Mouse (Mus musculus) MEL (cell line): ENCODE results near the gene Rnase13. TPM values are rescaled to one million over a fixed set of nuclear protein-coding genes. Genes with fewer than 3 reads are reported as not detected.

ENCODE experiments used
- DNase-seq: peaks from one replicate; pipeline ENCODE4 v3.0.0; 2011; ENCODE audit warnings: low read depth, low spot score
- H3K27ac ChIP-seq: 2 replicates; pipeline ENCODE4 v1.5.1; 2012; ENCODE audit warnings: low read depth, mild to moderate bottlenecking, control low read depth, low read length, moderate library complexity; ENCODE audit not compliant: control insufficient read depth
- H3K27me3 ChIP-seq, 2 experiments: fragments of 150-350 bp in 1 of 2; sonication (generic) in 1 of 2; 2 replicates each; pipeline ENCODE4 v1.6.1; 2012; ENCODE audit warnings: low read length in 2 of 2, mild to moderate bottlenecking in 2 of 2, improper control_type of control experiment in 1 of 2, moderate library complexity in 1 of 2; ENCODE audit not compliant: insufficient read depth in 2 of 2, control insufficient read depth in 1 of 2
- H3K36me3 ChIP-seq, 2 experiments: 2 replicates each; pipeline ENCODE4 v1.6.1; 2012 to 2014; ENCODE audit warnings: low read length in 2 of 2, improper control_type of control experiment in 1 of 2, inconsistent platforms in 1 of 2, mild to moderate bottlenecking in 1 of 2; ENCODE audit not compliant: insufficient read depth in 2 of 2, control insufficient read depth in 1 of 2
- H3K4me1 ChIP-seq, 2 experiments: fragments of 150-350 bp in 1 of 2; sonication (generic) in 1 of 2; 2 replicates each; pipeline ENCODE4 v1.6.1; 2012; ENCODE audit warnings: low read length in 2 of 2, improper control_type of control experiment in 1 of 2, mild to moderate bottlenecking in 1 of 2; ENCODE audit not compliant: insufficient read depth in 2 of 2, control insufficient read depth in 1 of 2
- H3K4me3 ChIP-seq, 2 experiments: fragments of 150-350 bp in 1 of 2; sonication (generic) in 1 of 2; 2 replicates each; pipeline ENCODE4 v1.5.1; 2012; ENCODE audit warnings: low read depth in 2 of 2, low read length in 2 of 2, mild to moderate bottlenecking in 2 of 2, moderate library complexity in 2 of 2, control low read depth in 1 of 2, improper control_type of control experiment in 1 of 2; ENCODE audit not compliant: control insufficient read depth in 1 of 2, insufficient read depth in 1 of 2
- H3K79me2 ChIP-seq: 2 replicates; pipeline ENCODE4 v1.6.1; 2012; ENCODE audit warnings: mild to moderate bottlenecking, low read length, moderate library complexity; ENCODE audit not compliant: control insufficient read depth, poor library complexity, insufficient read depth
- H3K9ac ChIP-seq: 2 replicates; pipeline ENCODE4 v1.6.1; 2012; ENCODE audit warnings: low read depth, mild to moderate bottlenecking, control low read depth, low read length, moderate library complexity; ENCODE audit not compliant: control insufficient read depth, poor library complexity, severe bottlenecking
- H3K9me3 ChIP-seq: fragments of 150-350 bp; sonication (generic); replicated peaks from 2 replicates; pipeline ENCODE4 v1.6.1; 2012; ENCODE audit warnings: mild to moderate bottlenecking, low read length, improper control_type of control experiment, moderate library complexity; ENCODE audit not compliant: insufficient read depth
- BHLHE40 ChIP-seq: IDR thresholded peaks from 2 replicates; pipeline ENCODE4 v1.6.1; 2012; ENCODE audit warnings: low read depth, mild to moderate bottlenecking, inconsistent platforms, low read length, improper control_type of control experiment, borderline replicate concordance
- E2F4 ChIP-seq: IDR thresholded peaks from 2 replicates; pipeline ENCODE4 v1.6.1; 2011; ENCODE audit warnings: low read depth, low read length, improper control_type of control experiment, borderline replicate concordance
- ELF1 ChIP-seq: IDR thresholded peaks from 2 replicates; pipeline ENCODE4 v1.6.1; 2014; ENCODE audit warnings: low read depth, mild to moderate bottlenecking, inconsistent platforms, low read length, improper control_type of control experiment, moderate library complexity
- ETS1 ChIP-seq: IDR thresholded peaks from 2 replicates; pipeline ENCODE4 v1.6.1; 2012; ENCODE audit warnings: low read depth, mild to moderate bottlenecking, inconsistent platforms, low read length, improper control_type of control experiment, moderate library complexity
- GATA1 ChIP-seq: IDR thresholded peaks from 2 replicates; pipeline ENCODE4 v1.6.1; 2011; ENCODE audit warnings: low read depth, low read length, improper control_type of control experiment
- KAT2A ChIP-seq: conservative IDR thresholded peaks from 2 replicates; pipeline ENCODE4 v1.6.1; 2012; ENCODE audit warnings: low read depth, low read length, improper control_type of control experiment, inconsistent platforms
- MAFK ChIP-seq: IDR thresholded peaks from 2 replicates; pipeline ENCODE4 v1.6.1; 2011; ENCODE audit warnings: low read depth, mild to moderate bottlenecking, low read length, improper control_type of control experiment, borderline replicate concordance
- MAX ChIP-seq: IDR thresholded peaks from 2 replicates; pipeline ENCODE4 v1.6.1; 2011; ENCODE audit warnings: low read length, improper control_type of control experiment
- MEF2A ChIP-seq: IDR thresholded peaks from 2 replicates; pipeline ENCODE4 v1.6.1; 2014; ENCODE audit warnings: low read depth, mild to moderate bottlenecking, inconsistent platforms, low read length, improper control_type of control experiment; ENCODE audit not compliant: poor library complexity, insufficient replicate concordance, severe bottlenecking; ENCODE audit errors: extremely low read depth
- MYC ChIP-seq: IDR thresholded peaks from 2 replicates; pipeline ENCODE4 v1.6.1; 2011; ENCODE audit warnings: low read depth, mild to moderate bottlenecking, low read length, improper control_type of control experiment, moderate library complexity
- NELFE ChIP-seq: IDR thresholded peaks from 2 replicates; pipeline ENCODE4 v1.6.1; 2011; ENCODE audit warnings: low read depth, low read length, improper control_type of control experiment
- POLR2A ChIP-seq, 2 experiments: IDR thresholded peaks; 2 replicates each; pipeline ENCODE4 v1.6.1; 2011 to 2012; ENCODE audit warnings: low read length in 2 of 2, mild to moderate bottlenecking in 2 of 2, control low read depth in 1 of 2, improper control_type of control experiment in 1 of 2, low read depth in 1 of 2, moderate library complexity in 1 of 2; ENCODE audit not compliant: control insufficient read depth in 1 of 2, insufficient read depth in 1 of 2, poor library complexity in 1 of 2
- POLR2AphosphoS2 ChIP-seq: IDR thresholded peaks from 2 replicates; pipeline ENCODE4 v1.6.1; 2011; ENCODE audit warnings: low read length, improper control_type of control experiment
- RCOR1 ChIP-seq: IDR thresholded peaks from 2 replicates; pipeline ENCODE4 v1.6.1; 2012; ENCODE audit warnings: low read depth, mild to moderate bottlenecking, inconsistent platforms, low read length, improper control_type of control experiment
- USF1 ChIP-seq: IDR thresholded peaks from 2 replicates; pipeline ENCODE4 v1.6.1; 2014; ENCODE audit warnings: low read depth, mild to moderate bottlenecking, inconsistent platforms, low read length, improper control_type of control experiment, moderate library complexity
- USF2 ChIP-seq, 2 experiments: IDR thresholded peaks; 2 replicates each; pipeline ENCODE4 v1.6.1; 2011 to 2012; ENCODE audit warnings: improper control_type of control experiment in 2 of 2, low read length in 2 of 2, borderline replicate concordance in 1 of 2, inconsistent platforms in 1 of 2, low read depth in 1 of 2, mild to moderate bottlenecking in 1 of 2; ENCODE audit not compliant: insufficient read depth in 1 of 2
- ZC3H11A ChIP-seq: IDR thresholded peaks from 2 replicates; pipeline ENCODE4 v1.6.1; 2012; ENCODE audit warnings: low read depth, mild to moderate bottlenecking, inconsistent platforms, low read length, improper control_type of control experiment
- ZMIZ1 ChIP-seq: IDR thresholded peaks from 2 replicates; pipeline ENCODE4 v1.6.1; 2012; ENCODE audit warnings: low read depth, mild to moderate bottlenecking, inconsistent platforms, low read length, improper control_type of control experiment, moderate library complexity
- ZNF384 ChIP-seq: IDR thresholded peaks from 2 replicates; pipeline ENCODE4 v1.6.1; 2012; ENCODE audit warnings: low read depth, mild to moderate bottlenecking, inconsistent platforms, low read length, improper control_type of control experiment
- polyA plus RNA-seq, 2 experiments: library from polyadenylated mRNA; stranded (reverse) in 1 of 2; unstranded in 1 of 2; fragments of >175 nt in 1 of 2; fragments of >200 nt in 1 of 2; gene quantifications; 2 replicates each; pipeline versions ENCODE4 v1.2.1 to v1.2.4; 2012; ENCODE audit warnings: low replicate concordance in 2 of 2, low read depth in 1 of 2; ENCODE audit not compliant: insufficient read length in 2 of 2, insufficient read depth in 1 of 2, missing spikeins in 1 of 2
- total RNA-seq: library from RNA; depleted of rRNA; stranded (reverse); fragments of 300-350 nt; gene quantifications from 2 replicates; pipeline ENCODE4 v1.2.3, GENCODE M21; 2012

Gene Rnase13
- total and polyA plus RNA-seq, 3 experiments, result not detected

DNA sequence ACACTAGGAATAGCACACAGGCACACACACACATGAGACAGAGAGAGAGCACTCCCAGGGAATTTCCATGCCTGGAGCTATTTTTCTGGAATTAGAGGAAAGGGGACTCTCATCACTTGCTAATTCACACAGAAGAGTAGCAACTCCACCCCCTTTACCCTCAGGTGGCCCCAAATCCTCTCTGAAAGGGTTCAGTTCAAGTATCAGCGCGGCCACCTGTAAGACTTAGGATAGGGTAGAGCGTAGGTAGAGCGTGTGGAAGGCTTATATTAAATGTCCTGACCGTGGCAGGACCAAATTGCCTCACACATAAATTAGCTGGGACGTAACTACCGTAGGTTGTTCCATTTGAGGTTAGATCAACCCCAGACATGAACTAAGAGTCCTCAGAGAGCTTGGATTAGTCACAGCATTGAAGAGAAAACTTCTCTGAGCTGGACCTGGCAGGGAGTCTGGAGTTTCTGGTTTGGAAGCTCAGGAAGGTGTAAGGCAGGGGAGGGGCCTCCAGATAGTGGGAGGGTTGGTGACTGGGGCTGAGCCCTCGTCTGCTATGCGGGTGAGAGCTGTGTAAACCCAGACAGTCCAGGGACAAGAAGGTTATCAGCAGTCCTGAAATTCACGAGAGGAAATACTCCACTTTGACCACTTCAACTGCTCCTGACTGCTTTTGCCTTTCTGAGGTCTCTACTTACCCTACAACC, 29.3 kb downstream of the Rnase13 start:
- H3K27me3 ChIP-seq, result no peaks in the 10 kb centered on the region
- no peak for DNase-seq
- TF ChIP-seq KAT2A, result no peak
- TF ChIP-seq ZNF384, result peak; percentile 42; the same call in 1 of the 2 replicates
- H3K9ac ChIP-seq, result no peak overlapping the region
- no peak overlapping the region for H3K4me3 ChIP-seq
- H3K27ac ChIP-seq, result no peak overlapping the region
- H3K79me2 ChIP-seq, result no peaks in the 10 kb centered on the region
- peaks cover 0 to 8% of the 10 kb centered on the region in 2 experiments; a peak in 2 of 4 replicates for H3K36me3 ChIP-seq
- H3K4me1 ChIP-seq, result peaks cover 3 to 17% of the 10 kb centered on the region in 2 experiments; a peak in 3 of 4 replicates
- H3K9me3 ChIP-seq, result no peaks in the 10 kb centered on the region

DNA sequence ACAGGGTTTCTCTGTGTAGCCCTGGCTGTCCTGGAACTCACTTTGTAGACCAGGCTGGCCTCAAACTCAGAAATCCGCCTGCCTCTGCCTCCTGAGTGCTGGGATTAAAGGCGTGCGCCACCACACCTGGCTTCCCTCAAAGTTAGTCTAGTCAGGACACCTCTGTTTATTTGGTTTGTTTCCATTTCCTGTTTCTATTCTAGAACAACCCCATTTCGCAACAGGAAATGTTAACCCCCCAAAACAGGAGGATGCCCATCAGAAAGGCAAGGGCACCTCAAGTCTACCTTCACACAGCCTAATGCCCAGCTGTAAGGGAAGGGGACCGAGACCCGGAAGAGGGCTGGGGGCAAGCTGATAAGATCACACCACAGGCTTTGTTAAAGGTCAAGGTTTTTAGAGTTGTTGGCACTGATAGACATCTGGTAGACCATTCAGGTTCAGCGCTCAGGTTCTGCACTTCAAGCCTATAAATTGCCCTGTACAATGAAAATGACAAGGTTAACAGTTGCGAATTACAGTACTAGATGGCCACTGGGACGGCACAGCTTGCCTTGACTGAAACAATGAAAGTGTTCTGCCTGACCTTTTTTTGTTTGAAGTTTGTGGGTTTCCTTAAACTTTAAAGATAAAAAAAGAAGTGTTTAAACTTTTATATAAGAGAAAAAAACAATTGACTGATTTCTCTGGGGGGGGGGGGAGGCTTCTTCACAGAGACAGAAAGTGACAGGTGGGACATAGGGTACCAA, 30.2 kb downstream of the Rnase13 start, which contains the start of gene Slc39a2:
Gene Slc39a2, plus strand, starts transcription at position 699 of the 749 bp plus-strand sequence.
- H3K79me2 ChIP-seq, result no peaks in the 10 kb centered on the region
- no peak for DNase-seq
- H3K9me3 ChIP-seq, result no peaks in the 10 kb centered on the region
- H3K27ac ChIP-seq, result no peak within 1 kb of the TSS
- H3K4me3 ChIP-seq, result no peak within 1 kb of the TSS
- peaks cover 3 to 17% of the 10 kb centered on the region in 2 experiments; a peak in 3 of 4 replicates for H3K4me1 ChIP-seq
- no peak within 1 kb of the TSS for H3K9ac ChIP-seq
- TF ChIP-seq ZMIZ1 (no peak), MAX (no peak), POLR2A (IDR thresholded peaks at IDR 0.05; ENCODE audit: control insufficient read depth in 1 of 2, insufficient read depth in 1 of 2, low read depth in 1 of 2, low read length in 2 of 2, poor library complexity in 1 of 2) (no peak), NELFE (no peak), MYC (no peak), ETS1 (no peak), POLR2AphosphoS2 (no peak), ZC3H11A (no peak)
- no peaks in the 10 kb centered on the region for H3K27me3 ChIP-seq
- H3K36me3 ChIP-seq, result peaks cover 0 to 8% of the 10 kb centered on the region in 2 experiments; a peak in 2 of 4 replicates

DNA sequence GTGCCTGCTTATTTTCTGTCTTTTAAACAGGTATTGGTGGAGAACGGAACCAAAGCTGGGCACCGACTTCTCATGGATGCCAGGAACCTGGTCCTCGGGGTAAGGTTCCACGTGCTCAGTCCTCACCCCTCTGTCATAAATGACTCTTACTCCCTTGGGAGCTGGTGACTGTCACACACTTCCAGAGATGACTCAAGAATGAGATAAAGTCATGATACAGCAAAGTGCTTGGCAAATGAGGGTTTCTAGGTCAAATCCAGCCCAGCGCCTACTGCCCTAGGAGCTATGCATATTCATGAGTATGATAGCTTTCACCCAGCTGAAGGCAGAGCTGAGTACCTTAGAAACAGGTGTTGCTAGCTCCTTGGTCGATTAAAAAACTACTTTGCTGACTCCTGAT, 32.7 kb downstream of the Rnase13 start:
- Histone ChIP-seq H3K79me2 (peaks cover 3% of the 10 kb centered on the region), H3K27me3 (no peaks in the 10 kb centered on the region), H3K4me1 (peaks cover 0 to 10% of the 10 kb centered on the region in 2 experiments; a peak in 1 of 4 replicates), H3K9ac (no peak overlapping the region), H3K4me3 (no peak overlapping the region), H3K36me3 (peaks cover 0 to 10% of the 10 kb centered on the region in 2 experiments; a peak in 2 of 4 replicates), H3K27ac (no peak overlapping the region), H3K9me3 (no peaks in the 10 kb centered on the region)
- no peak for DNase-seq
- TF ChIP-seq RCOR1 (no peak), USF1 (no peak), MAFK (no peak), USF2 (IDR thresholded peaks at IDR 0.05; ENCODE audit: borderline replicate concordance in 1 of 2, insufficient read depth in 1 of 2, low read depth in 1 of 2, low read length in 2 of 2) (no peak), ELF1 (no peak), BHLHE40 (no peak), GATA1 (no peak), MEF2A (no peak), MAX (no peak), E2F4 (no peak)
